Mouse (Mus musculus) intestine, embryonic 16.5 days (tissue): ENCODE measurements around the gene Zfp64. TPM values are rescaled to one million over a fixed set of nuclear protein-coding genes. Genes with fewer than 3 reads are reported as not detected.

Source experiments
- ATAC-seq: fragments of 200-750 bp; cut with Nextera tagmentation; 2 replicates; pipeline ENCODE4 v1.8.0; 2017; ENCODE audit warnings: moderate TSS enrichment, moderate library complexity
- H3K27ac ChIP-seq: fragments of 300-500 bp; sonication (generic); 2 replicates; pipeline ENCODE4 v1.5.1; 2014; ENCODE audit warnings: mild to moderate bottlenecking, low read length
- H3K27me3 ChIP-seq: fragments of 300-500 bp; sonication (generic); replicated peaks from 2 replicates; pipeline ENCODE4 v1.6.1; 2014; ENCODE audit warnings: low read length, control low read depth, mixed read lengths; ENCODE audit not compliant: control insufficient read depth, insufficient read depth
- H3K36me3 ChIP-seq: fragments of 300-500 bp; sonication (generic); 2 replicates; pipeline ENCODE4 v1.6.1; 2014; ENCODE audit warnings: low read length, control low read depth; ENCODE audit not compliant: control insufficient read depth, insufficient read depth
- H3K4me1 ChIP-seq: fragments of 300-500 bp; sonication (generic); 2 replicates; pipeline ENCODE4 v1.6.1; 2014; ENCODE audit warnings: low read length, control low read depth, mixed read lengths; ENCODE audit not compliant: control insufficient read depth, insufficient read depth
- H3K4me2 ChIP-seq: fragments of 300-500 bp; sonication (generic); 2 replicates; pipeline ENCODE4 v1.6.1; 2014; ENCODE audit warnings: low read depth, low read length, control low read depth
- H3K4me3 ChIP-seq: fragments of 300-500 bp; sonication (generic); 2 replicates; pipeline ENCODE4 v1.5.1; 2014; ENCODE audit warnings: mild to moderate bottlenecking, low read length
- H3K9ac ChIP-seq: fragments of 300-500 bp; sonication (generic); 2 replicates; pipeline ENCODE4 v1.6.1; 2014; ENCODE audit warnings: low read depth, low read length
- H3K9me3 ChIP-seq: fragments of 300-500 bp; sonication (generic); 2 replicates; pipeline ENCODE4 v1.6.1; 2016; ENCODE audit warnings: low read length, control low read depth; ENCODE audit not compliant: control insufficient read depth
- WGBS: fragments of 180-500 bp; shearing (Covaris S2); extraction: QIAGEN DNeasy Blood & Tissue Kit; methylation state at CpG from one replicate; pipeline ENCODE4 v1.1.7; 2014; 5-methylcytosine and 5-hydroxymethylcytosine counted together
- polyA plus RNA-seq: library from polyadenylated mRNA; unstranded; fragments of >200 nt; fragmentation: Nextera tagmentation; extraction: Ambion mirVana; gene quantifications from 2 replicates; pipeline ENCODE4 v1.2.1, GENCODE M21; 2015

The Zfp64 gene
- polyA plus RNA-seq, 1 experiment from 2014 or later = 30.6 TPM

DNA sequence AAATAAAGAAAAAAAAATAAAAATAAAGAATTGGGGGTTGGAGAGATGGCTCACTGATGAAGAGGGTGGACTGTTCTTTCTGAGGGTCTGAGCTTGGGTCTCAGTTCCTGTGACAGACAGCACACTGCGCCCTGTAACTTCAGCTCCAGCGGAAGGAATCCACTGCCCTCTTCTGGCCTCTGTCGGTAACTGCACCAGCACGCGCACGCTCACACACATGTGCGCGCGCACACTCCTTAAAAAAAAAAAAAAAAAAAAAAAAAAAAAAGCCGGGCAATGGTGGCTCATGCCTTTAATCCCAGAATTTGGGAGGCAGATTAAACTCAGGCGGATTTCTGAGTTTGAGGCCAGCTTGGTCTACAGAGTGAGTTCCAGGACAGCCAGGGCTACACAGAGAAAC is 24.4 kb upstream of the Zfp64 start:
- H3K4me3 ChIP-seq = no peak overlapping the region
- H3K9ac ChIP-seq = no peak overlapping the region
- 70% methylated on average over 11 of the region's 11 CpGs for WGBS
- H3K9me3 ChIP-seq = peaks cover 7% of the 10 kb centered on the region; the same call in 1 of the 2 replicates
- H3K4me2 ChIP-seq = no peak overlapping the region
- H3K36me3 ChIP-seq = no peaks in the 10 kb centered on the region
- H3K4me1 ChIP-seq = no peaks in the 10 kb centered on the region
- no peaks in the 10 kb centered on the region for H3K27me3 ChIP-seq
- ATAC-seq = no peak
- no peak overlapping the region for H3K27ac ChIP-seq

DNA sequence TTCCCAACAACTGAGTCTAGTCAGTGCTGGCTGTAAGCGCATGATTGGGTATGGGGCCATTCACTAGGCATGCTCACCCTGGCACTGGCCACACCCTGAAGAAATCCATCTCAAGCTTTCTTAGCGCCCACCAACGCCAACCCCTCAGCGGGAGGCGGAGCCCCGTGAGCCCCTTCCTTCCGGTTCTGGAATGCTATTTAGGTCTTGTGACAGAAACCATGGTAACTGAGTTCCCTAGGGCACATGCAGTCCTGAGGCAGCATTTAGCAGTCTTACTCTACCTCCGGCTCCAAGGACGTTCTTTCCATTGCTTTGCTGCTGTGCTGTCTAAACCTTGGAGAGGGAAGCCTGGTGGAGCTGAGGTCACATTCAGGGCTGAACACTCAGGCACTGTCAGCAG is 22.6 kb upstream of the Zfp64 start:
- 60% methylated on average over 9 of the region's 9 CpGs for WGBS
- no peak for ATAC-seq
- H3K4me2 ChIP-seq = no peak overlapping the region

DNA sequence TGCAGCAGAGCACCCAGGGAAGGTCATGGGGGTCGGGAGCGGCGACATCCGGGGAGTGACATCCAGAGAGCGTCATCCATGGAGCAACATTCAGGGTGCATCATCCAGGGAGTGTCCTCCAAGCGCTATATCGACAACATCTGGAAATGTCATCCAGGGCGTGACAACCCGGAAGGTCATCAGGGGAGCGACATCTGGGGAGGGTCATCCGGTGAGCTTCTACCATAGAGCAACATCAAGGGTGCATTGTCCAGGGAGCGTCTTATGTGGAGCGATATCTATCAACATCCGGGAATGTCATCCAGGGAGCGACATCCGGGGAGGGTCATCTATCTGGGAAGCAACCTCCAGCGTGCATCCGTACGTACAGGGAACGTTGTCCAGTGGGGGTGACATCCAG is 14.7 kb upstream of the Zfp64 start:
- WGBS = 96% methylated on average over 20 of the region's 20 CpGs

More for the DNA sequence above, 22.6 kb upstream of the Zfp64 start:
- H3K4me1 ChIP-seq = no peaks in the 10 kb centered on the region
- no peaks in the 10 kb centered on the region for H3K36me3 ChIP-seq
- H3K27me3 ChIP-seq = no peaks in the 10 kb centered on the region
- H3K27ac ChIP-seq = no peak overlapping the region
- no peak overlapping the region for H3K9ac ChIP-seq
- peaks cover 7% of the 10 kb centered on the region; the same call in 1 of the 2 replicates for H3K9me3 ChIP-seq
- no peak overlapping the region for H3K4me3 ChIP-seq

DNA sequence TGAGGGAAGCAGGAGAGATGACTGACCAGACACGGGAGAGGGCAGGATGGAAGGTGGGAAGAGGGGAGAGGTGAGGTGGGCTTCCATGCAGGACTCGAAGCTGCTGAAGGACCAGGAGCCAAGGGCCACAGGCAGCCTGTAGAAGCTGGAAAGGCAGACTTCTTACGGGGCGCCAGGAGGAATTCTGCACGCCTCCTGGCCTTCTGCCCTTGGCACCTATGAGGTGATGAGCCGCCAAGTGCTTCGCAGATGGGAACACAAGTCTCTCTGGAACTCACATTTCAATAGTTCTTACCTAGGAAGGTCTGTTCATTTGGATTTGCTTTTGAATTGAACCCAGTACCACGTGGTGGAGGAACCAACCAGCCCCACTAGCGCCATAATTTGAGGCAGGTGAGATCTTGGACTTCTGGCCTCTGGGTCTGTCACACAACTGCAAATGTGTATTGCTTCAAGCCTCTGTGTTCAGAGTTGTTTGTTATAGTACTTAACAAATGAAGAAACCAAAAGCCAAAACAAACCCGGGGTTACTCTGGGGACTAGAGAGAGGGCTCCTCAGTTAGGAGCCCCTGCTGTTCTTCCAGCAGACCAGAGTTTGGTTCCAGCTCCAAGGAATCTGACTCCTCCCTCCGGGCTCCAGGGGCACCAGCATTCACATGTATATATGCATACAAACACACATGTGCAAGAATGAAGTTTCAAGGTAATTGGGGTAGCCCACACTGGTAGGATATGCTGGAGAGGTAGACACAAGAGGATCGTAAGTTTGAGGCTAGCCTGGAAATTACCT is 12.9 kb upstream of the Zfp64 start:
- no peak overlapping the region for H3K4me2 ChIP-seq
- no peak overlapping the region for H3K27ac ChIP-seq
- no peak for ATAC-seq
- no peak overlapping the region for H3K9ac ChIP-seq
- no peaks in the 10 kb centered on the region for H3K27me3 ChIP-seq
- no peak overlapping the region for H3K4me3 ChIP-seq
- H3K9me3 ChIP-seq = no peaks in the 10 kb centered on the region
- H3K4me1 ChIP-seq = no peaks in the 10 kb centered on the region
- 84% methylated on average over 12 of the region's 12 CpGs for WGBS
- no peaks in the 10 kb centered on the region for H3K36me3 ChIP-seq

More for the DNA sequence above, 14.7 kb upstream of the Zfp64 start:
- Histone ChIP-seq H3K9ac (no peak overlapping the region), H3K4me2 (no peak overlapping the region), H3K27ac (no peak overlapping the region), H3K36me3 (no peaks in the 10 kb centered on the region), H3K27me3 (no peaks in the 10 kb centered on the region), H3K4me1 (no peaks in the 10 kb centered on the region), H3K4me3 (no peak overlapping the region), H3K9me3 (no peaks in the 10 kb centered on the region)
- ATAC-seq = no peak

DNA sequence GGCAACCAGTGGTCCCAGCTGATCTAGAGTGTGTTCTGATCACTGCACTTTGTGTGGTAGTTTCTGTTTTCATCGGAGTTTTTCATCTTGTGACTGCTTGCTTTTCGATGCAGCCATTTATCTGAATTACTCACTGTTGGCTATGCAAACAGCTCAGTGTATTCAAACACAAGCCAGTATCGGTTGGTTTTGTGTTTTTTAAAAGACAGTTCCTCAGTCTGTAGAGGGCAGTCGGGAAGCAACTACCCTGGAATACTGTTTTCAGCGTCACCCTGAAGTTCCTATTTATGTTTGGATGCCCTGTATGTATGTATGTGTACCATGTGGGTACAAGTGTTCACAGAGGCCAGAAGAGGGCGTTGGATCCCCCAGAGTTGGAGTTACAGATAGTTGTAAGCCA is 11.1 kb upstream of the Zfp64 start:
- no peak for ATAC-seq

DNA sequence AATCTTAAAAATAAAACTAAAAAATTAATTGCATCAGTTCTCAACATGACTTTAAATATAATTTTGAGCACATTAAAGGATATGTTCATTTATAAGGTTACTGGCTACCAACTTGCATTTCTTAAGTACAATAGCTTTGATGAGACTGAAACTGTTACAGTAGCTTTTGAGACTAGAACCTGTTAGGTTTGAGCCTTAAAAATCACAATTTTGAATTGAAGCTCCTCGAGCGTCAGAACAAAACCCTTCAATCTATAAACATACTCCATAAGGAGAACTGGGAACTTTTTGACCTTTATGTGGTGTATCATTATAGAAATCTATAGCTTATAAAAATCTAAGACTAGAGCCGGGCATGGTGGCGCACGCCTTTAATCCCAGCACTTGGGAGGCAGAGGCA is 9.5 kb upstream of the Zfp64 start:
- no peak for ATAC-seq
- H3K27ac ChIP-seq = no peak overlapping the region
- H3K9ac ChIP-seq = no peak overlapping the region
- no peaks in the 10 kb centered on the region for H3K9me3 ChIP-seq
- no peaks in the 10 kb centered on the region for H3K4me1 ChIP-seq
- H3K4me3 ChIP-seq = no peak overlapping the region
- 94% methylated on average over 5 of the region's 5 CpGs for WGBS
- H3K4me2 ChIP-seq = no peak overlapping the region
- no peaks in the 10 kb centered on the region for H3K36me3 ChIP-seq
- no peaks in the 10 kb centered on the region for H3K27me3 ChIP-seq

More for the DNA sequence above, 11.1 kb upstream of the Zfp64 start:
- H3K4me2 ChIP-seq = no peak overlapping the region
- no peak overlapping the region for H3K4me3 ChIP-seq
- H3K4me1 ChIP-seq = no peaks in the 10 kb centered on the region
- no peaks in the 10 kb centered on the region for H3K9me3 ChIP-seq
- H3K9ac ChIP-seq = no peak overlapping the region
- WGBS = 74% methylated on average over 6 of the region's 6 CpGs
- H3K27ac ChIP-seq = no peak overlapping the region
- no peaks in the 10 kb centered on the region for H3K36me3 ChIP-seq
- H3K27me3 ChIP-seq = no peaks in the 10 kb centered on the region

DNA sequence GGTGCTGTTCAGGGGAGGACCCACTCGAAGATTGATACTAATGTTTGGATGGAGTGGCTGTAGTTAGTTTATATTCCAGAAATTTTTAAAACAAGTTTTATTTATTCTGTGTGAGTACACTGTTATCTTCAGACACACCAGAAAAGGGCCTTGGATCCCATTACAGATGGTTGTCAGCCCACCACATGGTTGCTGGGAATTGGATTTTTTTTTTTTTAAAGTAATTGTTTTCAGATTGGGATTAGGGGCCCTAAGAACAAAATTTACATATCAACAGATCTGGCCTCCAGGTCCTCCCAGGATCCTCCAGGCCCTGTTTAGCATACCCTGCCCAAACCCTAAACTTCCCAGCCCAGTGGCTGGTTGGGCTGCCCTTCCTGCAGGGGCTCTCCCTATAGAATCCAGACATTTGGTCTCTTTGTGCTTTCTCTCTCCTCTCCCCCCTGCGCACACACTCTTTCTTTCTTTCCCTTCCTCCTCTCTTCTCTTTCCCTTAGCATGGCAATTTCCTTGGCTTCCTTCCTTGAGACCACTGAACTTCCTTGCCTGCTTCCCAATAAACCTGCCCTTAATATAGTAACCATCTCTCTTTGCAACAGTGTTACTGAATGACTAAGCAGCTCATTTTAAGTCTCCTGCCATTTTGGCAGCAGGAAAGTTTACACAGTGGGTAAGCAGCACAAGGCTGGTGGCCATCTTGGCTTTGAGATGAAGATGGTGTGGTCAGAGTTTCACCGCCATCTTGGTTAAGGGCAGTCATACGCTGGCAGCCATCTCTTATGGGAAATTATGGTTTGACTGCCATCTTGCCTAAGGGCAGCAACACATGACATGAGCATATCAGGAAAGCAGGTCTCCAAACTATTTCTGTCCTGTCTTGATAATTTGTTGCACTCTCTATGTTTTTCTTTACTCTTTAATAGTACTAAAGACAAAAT is 6.6 kb upstream of the Zfp64 start:
- H3K27me3 ChIP-seq = no peaks in the 10 kb centered on the region
- 89% methylated on average over 4 of the region's 4 CpGs for WGBS

DNA sequence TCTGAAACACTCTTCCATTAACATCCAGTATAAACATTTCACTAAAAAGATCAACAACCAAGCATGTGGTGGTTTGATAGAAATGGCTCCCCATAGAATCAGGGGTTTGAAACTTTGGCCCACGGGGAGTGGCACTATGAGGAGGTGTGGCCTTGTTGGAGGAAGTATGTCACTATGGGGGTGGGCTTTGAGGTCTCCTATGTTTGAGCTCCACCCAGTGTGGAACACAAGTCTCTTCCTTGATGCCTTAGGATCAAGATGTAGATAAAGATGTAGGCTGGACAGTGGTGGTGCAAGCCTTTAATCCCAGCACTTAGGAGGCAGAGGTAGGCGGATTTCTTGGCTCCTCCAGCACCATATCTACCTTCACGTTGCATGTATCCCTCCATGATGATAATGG is 5.4 kb upstream of the Zfp64 start:
- no peak for ATAC-seq
- Histone ChIP-seq H3K4me1 (peaks cover 3% of the 10 kb centered on the region; the same call in 1 of the 2 replicates), H3K36me3 (no peaks in the 10 kb centered on the region), H3K9me3 (no peaks in the 10 kb centered on the region), H3K27ac (no peak overlapping the region), H3K9ac (no peak overlapping the region), H3K27me3 (no peaks in the 10 kb centered on the region), H3K4me3 (no peak overlapping the region), H3K4me2 (no peak overlapping the region)
- 82% methylated on average over 3 of the region's 3 CpGs for WGBS

More for the DNA sequence above, 6.6 kb upstream of the Zfp64 start:
- no peak overlapping the region for H3K4me3 ChIP-seq
- no peak overlapping the region for H3K9ac ChIP-seq
- H3K9me3 ChIP-seq = no peaks in the 10 kb centered on the region
- no peak for ATAC-seq
- no peak overlapping the region for H3K4me2 ChIP-seq
- no peak overlapping the region for H3K27ac ChIP-seq
- H3K36me3 ChIP-seq = no peaks in the 10 kb centered on the region
- H3K4me1 ChIP-seq = no peaks in the 10 kb centered on the region

DNA sequence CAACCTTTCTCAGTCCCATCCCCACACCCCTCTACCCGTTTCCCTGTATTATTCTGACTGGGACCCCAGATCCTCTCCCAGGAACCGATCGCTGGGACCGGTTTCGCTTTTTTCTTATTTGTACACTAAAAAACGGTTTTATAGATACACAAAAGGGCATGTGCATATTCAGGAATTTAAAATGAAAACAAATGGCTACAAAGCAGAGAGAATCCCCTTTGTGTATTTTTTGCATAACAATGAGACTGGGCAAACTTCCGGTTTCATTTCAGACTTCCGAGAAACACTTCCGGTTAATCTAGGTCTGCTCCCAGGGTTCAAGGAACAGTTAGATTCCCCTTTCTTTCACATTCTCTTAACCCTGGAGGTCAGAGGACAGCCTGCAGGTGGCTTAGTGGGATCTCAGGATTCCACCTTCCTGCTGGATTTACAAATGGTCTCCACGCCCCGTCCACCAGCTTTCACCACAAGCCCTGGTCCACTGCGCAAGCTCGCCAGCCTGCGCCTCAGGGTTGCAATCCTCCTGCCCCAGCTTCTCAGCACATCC is 4.0 kb upstream of the Zfp64 start:
- no peaks in the 10 kb centered on the region for H3K9me3 ChIP-seq
- 82% methylated on average over 14 of the region's 14 CpGs for WGBS
- no peak overlapping the region for H3K9ac ChIP-seq
- H3K27ac ChIP-seq = no peak overlapping the region
- H3K4me3 ChIP-seq = no peak overlapping the region
- H3K4me1 ChIP-seq = peaks cover 8% of the 10 kb centered on the region
- H3K36me3 ChIP-seq = no peaks in the 10 kb centered on the region
- no peak for ATAC-seq
- no peaks in the 10 kb centered on the region for H3K27me3 ChIP-seq
- H3K4me2 ChIP-seq = no peak overlapping the region
